Mouse (Mus musculus) CH12.LX (cell line): ENCODE results near the gene Mcoln1. TPM values are rescaled to one million over a fixed set of nuclear protein-coding genes. Genes with fewer than 3 reads are reported as not detected.
A peak's percentile ranks its signal among the peaks of the same experiment; 100 is the strongest.

ENCODE experiments used
- DNase-seq: peaks from one replicate; pipeline ENCODE4 v3.0.0-alpha.2; 2013; ENCODE audit errors: extremely low read depth
- H3K27ac ChIP-seq: 2 replicates; pipeline ENCODE4 v1.5.1; 2012; ENCODE audit warnings: low read depth, mild to moderate bottlenecking, control low read depth, moderate library complexity; ENCODE audit not compliant: insufficient read depth
- H3K27me3 ChIP-seq: replicated peaks from 2 replicates; pipeline ENCODE3; 2012; ENCODE audit warnings: inconsistent platforms
- H3K36me3 ChIP-seq, 2 experiments: replicated peaks in 1 of 2; 2 replicates each; pipeline versions ENCODE3 to v1.6.1; 2012; ENCODE audit warnings: inconsistent platforms in 1 of 2, low read length in 1 of 2, mild to moderate bottlenecking in 1 of 2, mixed read lengths in 1 of 2, moderate library complexity in 1 of 2; ENCODE audit not compliant: control insufficient read depth in 1 of 2, insufficient read depth in 1 of 2
- H3K4me1 ChIP-seq, 2 experiments: 2 replicates each; pipeline ENCODE4 v1.6.1; 2012; ENCODE audit warnings: inconsistent platforms in 1 of 2, moderate library complexity in 1 of 2; ENCODE audit not compliant: insufficient read depth in 2 of 2, control insufficient read depth in 1 of 2
- H3K4me2 ChIP-seq: 2 replicates; pipeline ENCODE4 v1.6.1; 2012; ENCODE audit warnings: low read depth, mild to moderate bottlenecking, control low read depth; ENCODE audit not compliant: poor library complexity, insufficient read depth, severe bottlenecking
- H3K4me3 ChIP-seq, 3 experiments: fragments of 150-350 bp in 1 of 3; sonication (generic) in 1 of 3; replicated peaks in 1 of 3; 2 replicates each; pipeline versions ENCODE3 to v1.5.1; 2011 to 2012; ENCODE audit warnings: low read depth in 2 of 3, low read length in 2 of 3, mild to moderate bottlenecking in 2 of 3, moderate library complexity in 2 of 3, control low read depth in 1 of 3, improper control_type of control experiment in 1 of 3, inconsistent platforms in 1 of 3, mixed read lengths in 1 of 3; ENCODE audit not compliant: poor library complexity in 1 of 3
- H3K79me2 ChIP-seq: replicated peaks from 2 replicates; pipeline ENCODE4 v1.6.1; 2012; ENCODE audit warnings: mild to moderate bottlenecking, moderate library complexity; ENCODE audit not compliant: control insufficient read depth, poor library complexity, insufficient read depth, severe bottlenecking; ENCODE audit errors: extremely low read depth
- H3K9ac ChIP-seq: 2 replicates; pipeline ENCODE4 v1.6.1; 2012; ENCODE audit warnings: low read depth, mild to moderate bottlenecking, control low read depth, moderate library complexity; ENCODE audit not compliant: insufficient read depth
- H3K9me3 ChIP-seq: replicated peaks from 2 replicates; pipeline ENCODE3; 2012; ENCODE audit warnings: low read length, inconsistent platforms, mixed read lengths
- CTCF ChIP-seq, 2 experiments: IDR thresholded peaks in 1 of 2; conservative IDR thresholded peaks in 1 of 2; 2 replicates each; pipeline ENCODE4 v1.5.1; 2011 to 2012; ENCODE audit warnings: low read depth in 2 of 2, low read length in 2 of 2, improper control_type of control experiment in 1 of 2, inconsistent platforms in 1 of 2, mild to moderate bottlenecking in 1 of 2, moderate library complexity in 1 of 2
- ETS1 ChIP-seq: conservative IDR thresholded peaks from 2 replicates; pipeline ENCODE4 v1.6.1; 2012; ENCODE audit warnings: low read depth, mild to moderate bottlenecking, inconsistent platforms, low read length, improper control_type of control experiment, moderate library complexity
- HCFC1 ChIP-seq: IDR thresholded peaks from 2 replicates; pipeline ENCODE4 v1.6.1; 2012; ENCODE audit warnings: low read depth, mild to moderate bottlenecking, inconsistent platforms, low read length, improper control_type of control experiment
- JUN ChIP-seq: IDR thresholded peaks from 2 replicates; pipeline ENCODE4 v1.6.1; 2011; ENCODE audit warnings: low read depth, mild to moderate bottlenecking, low read length, improper control_type of control experiment, moderate library complexity; ENCODE audit not compliant: insufficient read depth
- MAFK ChIP-seq: IDR thresholded peaks from 2 replicates; pipeline ENCODE4 v1.6.1; 2011; ENCODE audit warnings: low read length, improper control_type of control experiment; ENCODE audit not compliant: insufficient replicate concordance
- MAZ ChIP-seq: IDR thresholded peaks from 2 replicates; pipeline ENCODE4 v1.6.1; 2012; ENCODE audit warnings: low read depth, mild to moderate bottlenecking, inconsistent platforms, low read length, improper control_type of control experiment, moderate library complexity
- MYC ChIP-seq: IDR thresholded peaks from 2 replicates; pipeline ENCODE4 v1.6.1; 2011; ENCODE audit warnings: low read depth, mild to moderate bottlenecking, improper control_type of control experiment, low read length
- NRF1 ChIP-seq: IDR thresholded peaks from 2 replicates; pipeline ENCODE4 v1.6.1; 2014; ENCODE audit warnings: low read depth, mild to moderate bottlenecking, inconsistent platforms, low read length, improper control_type of control experiment, moderate library complexity
- USF1 ChIP-seq: IDR thresholded peaks from 2 replicates; pipeline ENCODE4 v1.6.1; 2014; ENCODE audit warnings: low read depth, mild to moderate bottlenecking, inconsistent platforms, low read length, improper control_type of control experiment
- dilution Hi-C: fragments of 300-500 bp; cut with MboI; formaldehyde crosslinking; loops from 2 replicates; pipeline ENCODE4 v1.14.3; 2020; ENCODE audit warnings: low sequenced_read_pairs; ENCODE audit not compliant: extremely low pct_unique_long_range_greater_than_20kb, extremely low pct_ligation_motif_present
- in situ Hi-C: fragments of 300-500 bp; cut with MboI; formaldehyde crosslinking; loops from 3 replicates; pipeline ENCODE4 v1.14.3; 2019; ENCODE audit warnings: low sequenced_read_pairs, low pct_ligation_motif_present, low pct_unique_long_range_greater_than_20kb, mixed read lengths
- polyA plus RNA-seq: library from polyadenylated mRNA; unstranded; fragments of >175 nt; gene quantifications from 2 replicates; pipeline ENCODE4 v1.2.1, GENCODE M21; 2012; ENCODE audit warnings: low read depth; ENCODE audit not compliant: insufficient read length
- total RNA-seq, 2 experiments: library from RNA; depleted of rRNA; stranded (reverse); fragments of 300-350 nt in 1 of 2; fragments of >200 nt in 1 of 2; gene quantifications; 2 replicates each; pipeline ENCODE4 v1.2.3; 2012 to 2014

Mcoln1 gene
- total and polyA plus RNA-seq, 3 experiments, result 13.0 to 28.0 (median 20.5) TPM

- in situ Hi-C loops (no loop called here), dilution Hi-C loops (no loop called here)
- Histone ChIP-seq H3K36me3 (peaks cover 0 to 7% of the 10 kb centered on the region in 2 experiments), H3K79me2 (no peaks in the 10 kb centered on the region; the same call in 1 of the 2 replicates), H3K9ac (no peak overlapping the region), H3K4me1 (no peaks in the 10 kb centered on the region), H3K27me3 (no peaks in the 10 kb centered on the region), H3K9me3 (no peaks in the 10 kb centered on the region), H3K27ac (no peak overlapping the region), H3K4me3 (no peak overlapping the region), H3K4me2 (no peak overlapping the region)
- TF ChIP-seq USF1 (no peak), NRF1 (no peak), MAZ (no peak), MAFK (no peak), JUN (no peak), CTCF (conservative IDR thresholded peaks at IDR 0.05 in 1 of 2, IDR thresholded peaks at IDR 0.05 in 1 of 2; ENCODE audit: low read depth in 2 of 2, low read length in 2 of 2) (peak in 1 of 2 experiments; percentile 14; a peak in 1 of 4 replicates), HCFC1 (no peak)
- no peak for DNase-seq
Measured at GRCm38 (mm10) chr8:3552240-3552639, 52.0 kb downstream of the Mcoln1 start.

- no peak overlapping the region for H3K9ac ChIP-seq
- dilution Hi-C loops (no loop called here), in situ Hi-C loops (no loop called here)
- no peaks in the 10 kb centered on the region; the same call in 1 of the 2 replicates for H3K79me2 ChIP-seq
- DNase-seq, result no peak
- H3K27ac ChIP-seq, result no peak overlapping the region
- no peaks in the 10 kb centered on the region for H3K4me1 ChIP-seq
- peaks cover 3% of the 10 kb centered on the region for H3K27me3 ChIP-seq
- TF ChIP-seq ETS1 (no peak), MYC (no peak)
- TF ChIP-seq, all 38 proteins: peak for 0
- peaks cover 0 to 6% of the 10 kb centered on the region in 2 experiments for H3K36me3 ChIP-seq
- no peaks in the 10 kb centered on the region for H3K9me3 ChIP-seq
- no peak overlapping the region for H3K4me3 ChIP-seq
- no peak overlapping the region for H3K4me2 ChIP-seq
Measured at GRCm38 (mm10) chr8:3556114-3556513, 55.9 kb downstream of the Mcoln1 start.

Other genes starting within 250 kb of the Mcoln1 start
- 1.6 and 2.1 TPM in 2 replicates for gene Insr, start 220.8 kb upstream of the Mcoln1 start, total RNA-seq (2012; rRNA removed)
- 3.0 and 3.9 TPM in 2 replicates for gene Insr, start 220.8 kb upstream of the Mcoln1 start, total RNA-seq (2014; rRNA removed)
- gene Insr, start 220.8 kb upstream of the Mcoln1 start, polyA plus RNA-seq, result 3.2 and 4.6 TPM in 2 replicates
- gene A430078G23Rik, start 147.0 kb upstream of the Mcoln1 start, total RNA-seq (2012; rRNA removed), result not detected in 2 replicates
- gene A430078G23Rik, start 147.0 kb upstream of the Mcoln1 start, total RNA-seq (2014; rRNA removed), result not detected in 2 replicates
- not detected in 2 replicates for gene A430078G23Rik, start 147.0 kb upstream of the Mcoln1 start, polyA plus RNA-seq
- gene Arhgef18, start 107.5 kb upstream of the Mcoln1 start, total RNA-seq (2012; rRNA removed), result 0.17 and 0.21 TPM in 2 replicates
- gene Arhgef18, start 107.5 kb upstream of the Mcoln1 start, total RNA-seq (2014; rRNA removed), result 0.12 TPM in 1 of 2 replicates, not detected in the other
- 0.26 and 0.27 TPM in 2 replicates for gene Arhgef18, start 107.5 kb upstream of the Mcoln1 start, polyA plus RNA-seq
- gene Pex11g, start 32.8 kb upstream of the Mcoln1 start, total RNA-seq (2012; rRNA removed), result 4.9 and 5.9 TPM in 2 replicates
- gene Pex11g, start 32.8 kb upstream of the Mcoln1 start, total RNA-seq (2014; rRNA removed), result 1.3 and 2.4 TPM in 2 replicates
- gene Pex11g, start 32.8 kb upstream of the Mcoln1 start, polyA plus RNA-seq, result 1.9 and 2.7 TPM in 2 replicates
- not detected in 2 replicates for gene Tex45, start 29.6 kb upstream of the Mcoln1 start, total RNA-seq (2012; rRNA removed)
- gene Tex45, start 29.6 kb upstream of the Mcoln1 start, total RNA-seq (2014; rRNA removed), result not detected in 2 replicates
- gene Tex45, start 29.6 kb upstream of the Mcoln1 start, polyA plus RNA-seq, result not detected in 2 replicates
- 0.25 and 0.64 TPM in 2 replicates for gene Zfp358, start 7.3 kb upstream of the Mcoln1 start, total RNA-seq (2012; rRNA removed)
- 0.54 TPM in 1 of 2 replicates, not detected in the other for gene Zfp358, start 7.3 kb upstream of the Mcoln1 start, total RNA-seq (2014; rRNA removed)
- gene Zfp358, start 7.3 kb upstream of the Mcoln1 start, polyA plus RNA-seq, result 0.17 TPM in 1 of 2 replicates, not detected in the other
- 27.7 and 29.6 TPM in 2 replicates for gene Pnpla6, start 14.9 kb downstream of the Mcoln1 start, total RNA-seq (2012; rRNA removed)
- 12.5 and 13.7 TPM in 2 replicates for gene Pnpla6, start 14.9 kb downstream of the Mcoln1 start, total RNA-seq (2014; rRNA removed)
- 38.6 and 39.8 TPM in 2 replicates for gene Pnpla6, start 14.9 kb downstream of the Mcoln1 start, polyA plus RNA-seq
- 0.84 and 1.1 TPM in 2 replicates for gene C330021F23Rik, start 67.5 kb downstream of the Mcoln1 start, total RNA-seq (2012; rRNA removed)
- gene C330021F23Rik, start 67.5 kb downstream of the Mcoln1 start, total RNA-seq (2014; rRNA removed), result not detected in 2 replicates
- 0.60 and 1.0 TPM in 2 replicates for gene C330021F23Rik, start 67.5 kb downstream of the Mcoln1 start, polyA plus RNA-seq
- 0.51 and 0.67 TPM in 2 replicates for gene Camsap3, start 86.8 kb downstream of the Mcoln1 start, total RNA-seq (2012; rRNA removed)
- gene Camsap3, start 86.8 kb downstream of the Mcoln1 start, total RNA-seq (2014; rRNA removed), result not detected in 2 replicates
- gene Camsap3, start 86.8 kb downstream of the Mcoln1 start, polyA plus RNA-seq, result 0.36 and 0.50 TPM in 2 replicates
- 60.7 and 62.7 TPM in 2 replicates for gene Xab2, start 120.9 kb downstream of the Mcoln1 start, total RNA-seq (2012; rRNA removed)
- gene Xab2, start 120.9 kb downstream of the Mcoln1 start, total RNA-seq (2014; rRNA removed), result 46.1 and 49.9 TPM in 2 replicates
- gene Xab2, start 120.9 kb downstream of the Mcoln1 start, polyA plus RNA-seq, result 57.1 and 62.0 TPM in 2 replicates
- gene Pet100, start 121.1 kb downstream of the Mcoln1 start, total RNA-seq (2012; rRNA removed), result 70.2 and 85.3 TPM in 2 replicates
- gene Pet100, start 121.1 kb downstream of the Mcoln1 start, total RNA-seq (2014; rRNA removed), result 38.8 and 39.0 TPM in 2 replicates
- 62.7 and 86.0 TPM in 2 replicates for gene Pet100, start 121.1 kb downstream of the Mcoln1 start, polyA plus RNA-seq
- gene Pcp2, start 125.1 kb downstream of the Mcoln1 start, total RNA-seq (2012; rRNA removed), result 0.29 and 0.38 TPM in 2 replicates
- not detected in 2 replicates for gene Pcp2, start 125.1 kb downstream of the Mcoln1 start, total RNA-seq (2014; rRNA removed)
- 0.56 TPM in 1 of 2 replicates, not detected in the other for gene Pcp2, start 125.1 kb downstream of the Mcoln1 start, polyA plus RNA-seq
- gene Stxbp2, start 130.5 kb downstream of the Mcoln1 start, total RNA-seq (2012; rRNA removed), result 92.1 and 123 TPM in 2 replicates
- 53.9 and 60.9 TPM in 2 replicates for gene Stxbp2, start 130.5 kb downstream of the Mcoln1 start, total RNA-seq (2014; rRNA removed)
- 136 and 149 TPM in 2 replicates for gene Stxbp2, start 130.5 kb downstream of the Mcoln1 start, polyA plus RNA-seq
- gene Retn, start 155.3 kb downstream of the Mcoln1 start, total RNA-seq (2012; rRNA removed), result not detected in 2 replicates
- gene Retn, start 155.3 kb downstream of the Mcoln1 start, total RNA-seq (2014; rRNA removed), result not detected in 2 replicates
- gene Retn, start 155.3 kb downstream of the Mcoln1 start, polyA plus RNA-seq, result 0.27 TPM in 1 of 2 replicates, not detected in the other
- gene Mcemp1, start 165.3 kb downstream of the Mcoln1 start, total RNA-seq (2012; rRNA removed), result 0.17 TPM in 1 of 2 replicates, not detected in the other
- 0.39 and 0.66 TPM in 2 replicates for gene Mcemp1, start 165.3 kb downstream of the Mcoln1 start, total RNA-seq (2014; rRNA removed)
- 0.36 and 0.55 TPM in 2 replicates for gene Mcemp1, start 165.3 kb downstream of the Mcoln1 start, polyA plus RNA-seq
- not detected in 2 replicates for gene Fcor, start 171.9 kb downstream of the Mcoln1 start, total RNA-seq (2012; rRNA removed)
- gene Fcor, start 171.9 kb downstream of the Mcoln1 start, total RNA-seq (2014; rRNA removed), result not detected in 2 replicates
- gene Fcor, start 171.9 kb downstream of the Mcoln1 start, polyA plus RNA-seq, result 0.63 and 0.67 TPM in 2 replicates
- gene Trappc5, start 175.8 kb downstream of the Mcoln1 start, total RNA-seq (2012; rRNA removed), result 21.5 and 22.2 TPM in 2 replicates
- 26.8 and 27.4 TPM in 2 replicates for gene Trappc5, start 175.8 kb downstream of the Mcoln1 start, total RNA-seq (2014; rRNA removed)
- 22.4 and 24.4 TPM in 2 replicates for gene Trappc5, start 175.8 kb downstream of the Mcoln1 start, polyA plus RNA-seq
- gene Fcer2a, start 193.7 kb downstream of the Mcoln1 start, total RNA-seq (2012; rRNA removed), result 0.71 and 1.5 TPM in 2 replicates
- gene Fcer2a, start 193.7 kb downstream of the Mcoln1 start, total RNA-seq (2014; rRNA removed), result 2.9 and 3.7 TPM in 2 replicates
- gene Fcer2a, start 193.7 kb downstream of the Mcoln1 start, polyA plus RNA-seq, result 13.7 and 15.6 TPM in 2 replicates
- not detected in 2 replicates for gene Clec4g, start 220.2 kb downstream of the Mcoln1 start, total RNA-seq (2012; rRNA removed)
- gene Clec4g, start 220.2 kb downstream of the Mcoln1 start, total RNA-seq (2014; rRNA removed), result not detected in 2 replicates
- gene Clec4g, start 220.2 kb downstream of the Mcoln1 start, polyA plus RNA-seq, result not detected in 2 replicates
- not detected in 2 replicates for gene Cd209a, start 248.5 kb downstream of the Mcoln1 start, total RNA-seq (2012; rRNA removed)
- not detected in 2 replicates for gene Cd209a, start 248.5 kb downstream of the Mcoln1 start, total RNA-seq (2014; rRNA removed)
- not detected in 2 replicates for gene Cd209a, start 248.5 kb downstream of the Mcoln1 start, polyA plus RNA-seq